Mouse (Mus musculus): ENCODE measurements around the gene Atp5b.

DNA sequence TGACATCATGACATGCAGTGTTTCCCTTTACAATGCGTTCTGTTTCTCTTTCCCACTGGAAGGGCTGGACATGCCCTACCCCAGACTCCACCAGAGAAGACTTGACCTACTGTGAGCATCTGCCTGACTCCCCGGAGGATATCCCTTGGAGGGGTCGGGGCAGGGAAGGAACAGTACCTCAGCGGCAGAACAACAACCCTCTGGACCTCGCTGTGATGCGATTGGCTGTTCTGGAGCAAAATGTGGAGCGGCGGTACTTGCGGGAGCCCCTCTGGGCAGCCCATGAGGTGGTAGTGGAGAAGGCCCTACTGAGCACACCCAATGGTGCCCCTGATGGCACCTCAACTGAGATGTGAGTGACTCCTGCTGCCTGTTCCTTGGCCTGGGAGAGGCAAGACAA is 41.8 kb downstream of the Atp5b start:
- TF ChIP-seq CTCF (IDR thresholded peaks at IDR 0.05) (no peak), POLR2A (IDR thresholded peaks at IDR 0.05; ENCODE audit: insufficient read depth, low read depth, low read length) (no peak)
